Mouse (Mus musculus): ENCODE data around the gene Zfp72. TPM values are rescaled to one million over a fixed set of nuclear protein-coding genes. Genes with fewer than 3 reads are reported as not detected.

Gene Zfp72
- total RNA-seq, 2 experiments from 2014 or later: 1.4 to 1.5 TPM

Small RNA genes within 50 kb of the gene (microRNA-seq; reads per million reads assigned to microRNA genes)
- gene Mir692-3: 0 reads per million in 2 experiments

Other genes starting within 250 kb of the Zfp72 start
- 10 to 100 TPM; 28.3 to 30.5 TPM for gene Exoc3, start 182.1 kb downstream of the Zfp72 start, total RNA-seq (2021)
- gene Ahrr, start 98.5 kb downstream of the Zfp72 start, total RNA-seq (2021): under 1 TPM; 0.04 to 0.25 TPM
- 10 to 100 TPM; 20.9 to 24.7 TPM for gene Pdcd6, start 73.3 kb downstream of the Zfp72 start, total RNA-seq (2021)
- gene Sdha, start 40.6 kb downstream of the Zfp72 start, total RNA-seq (2021): 100 to 1,000 TPM; 505 to 626 TPM
- gene Ccdc127, start 40.5 kb downstream of the Zfp72 start, total RNA-seq (2021): 10 to 100 TPM; 37.0 to 43.6 TPM
- gene Lrrc14b, start 26.8 kb downstream of the Zfp72 start, total RNA-seq (2021): 10 to 100 TPM; 54.0 to 67.5 TPM
- 100 to 1,000 TPM; 146 to 158 TPM for gene Ftl1-ps1, start 8.9 kb upstream of the Zfp72 start, total RNA-seq (2021)
- gene Zfp825, start 103.2 kb upstream of the Zfp72 start, total RNA-seq (2021): 1 to 10 TPM; 6.6 to 6.9 TPM
- gene Erap1, start 248.7 kb upstream of the Zfp72 start, total RNA-seq (2021): 10 to 100 TPM; 22.5 to 24.9 TPM

Data from gastrocnemius, postnatal 14 days (tissue).